Mouse (Mus musculus): Measurements from ENCODE around the gene Fam167b. TPM values are rescaled to one million over a fixed set of nuclear protein-coding genes. Genes with fewer than 3 reads are reported as not detected.
"Not testable (repeated sequence)": the region's sequence is repeated elsewhere in the genome, so short reads cannot be mapped to it uniquely, and the experiment has no call there.

Fam167b gene
- polyA plus RNA-seq, 1 experiment from 2014 or later = 0.92 TPM

DNA sequence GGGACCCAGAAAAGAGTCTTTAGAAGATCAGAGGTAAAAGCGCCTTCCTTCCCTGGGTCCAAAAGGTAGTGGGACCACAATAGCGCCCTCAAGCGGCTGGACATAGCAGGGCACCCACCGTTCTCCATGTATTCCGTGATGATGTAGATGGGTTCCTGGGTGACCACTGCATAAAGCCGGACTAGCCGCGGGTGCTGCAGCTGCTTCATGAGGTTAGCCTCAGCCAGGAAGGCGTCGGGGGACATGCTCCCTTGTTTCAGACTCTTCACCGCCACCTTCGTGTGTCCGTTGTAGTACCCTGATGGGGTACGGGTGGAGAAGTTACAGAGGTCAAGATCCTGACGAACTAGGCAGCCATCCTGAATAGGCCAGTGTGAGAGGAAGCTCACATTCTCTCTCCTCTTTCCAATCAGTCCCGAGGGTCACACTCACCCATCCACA is 22.9 kb downstream of the Fam167b start:
- Histone ChIP-seq H3K4me3 (replicated peaks) (peak overlapping the region; percentile 48), H3K9me3 (no peaks in the 10 kb centered on the region), H3K9ac (peak overlapping the region; percentile 52), H3K27ac (no peak overlapping the region; the same call in 1 of the 2 replicates), H3K36me3 (replicated peaks) (no peaks in the 10 kb centered on the region), H3K27me3 (peaks cover 12% of the 10 kb centered on the region; the same call in 1 of the 2 replicates), H3K4me1 (peaks cover 14% of the 10 kb centered on the region), H3K4me2 (peak overlapping the region; percentile 77)
- ATAC-seq (ENCODE audit: low FRiP score) = peak; percentile 40; the same call in 1 of the 2 replicates
- 3% methylated on average over 16 of the region's 16 CpGs for WGBS

- not testable (repeated sequence) for H3K4me3 ChIP-seq (replicated peaks); H3K36me3 ChIP-seq (replicated peaks); H3K27ac ChIP-seq; ATAC-seq (ENCODE audit: low FRiP score); H3K4me2 ChIP-seq; H3K9ac ChIP-seq; H3K9me3 ChIP-seq
- 77% methylated on average over 4 of the region's 6 CpGs for WGBS
- peaks cover 14% of the 10 kb centered on the region for H3K4me1 ChIP-seq
- H3K27me3 ChIP-seq = peaks cover 12% of the 10 kb centered on the region; the same call in 1 of the 2 replicates
These were observed 23.8 kb downstream of the Fam167b start for GRCm38 (mm10) chr4:129554512-129554911.

DNA sequence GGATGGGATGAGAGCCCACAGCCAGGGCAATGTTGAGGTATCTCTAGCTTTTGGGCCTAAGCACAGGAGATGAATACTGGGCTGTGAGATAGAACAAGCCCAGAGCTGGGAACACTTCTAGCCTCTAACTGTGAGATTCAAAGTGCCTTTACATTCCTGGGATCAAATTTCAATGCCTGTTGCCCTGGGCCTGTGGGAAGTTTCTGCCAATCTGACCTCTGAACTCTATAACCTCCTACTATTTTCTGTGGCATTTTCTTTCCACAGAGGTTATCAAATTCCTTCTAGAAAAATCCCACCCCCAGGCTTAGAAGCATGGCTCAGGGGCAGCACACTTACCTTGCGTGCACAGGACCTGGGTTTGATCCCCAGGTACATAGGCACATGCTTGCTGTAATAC is 28.1 kb downstream of the Fam167b start:
- 85% methylated on average over 1 of the region's 1 CpGs for WGBS
- Histone ChIP-seq H3K9ac (no peak overlapping the region), H3K4me1 (peaks cover under 1% of the 10 kb centered on the region)

GRCm38 (mm10) chr4:129549306-129549705 is 29.0 kb downstream of the Fam167b start:
- 88% methylated on average over 2 of the region's 2 CpGs for WGBS
- Histone ChIP-seq H3K27me3 (no peaks in the 10 kb centered on the region), H3K9me3 (no peaks in the 10 kb centered on the region), H3K4me3 (replicated peaks) (no peak overlapping the region), H3K9ac (no peak overlapping the region), H3K36me3 (replicated peaks) (no peaks in the 10 kb centered on the region), H3K4me1 (no peaks in the 10 kb centered on the region), H3K4me2 (no peak overlapping the region), H3K27ac (no peak overlapping the region)
- ATAC-seq (ENCODE audit: low FRiP score) = no peak

More for the DNA sequence above, 28.1 kb downstream of the Fam167b start:
- ATAC-seq (ENCODE audit: low FRiP score) = no peak
- Histone ChIP-seq H3K4me3 (replicated peaks) (no peak overlapping the region), H3K36me3 (replicated peaks) (no peaks in the 10 kb centered on the region), H3K4me2 (no peak overlapping the region), H3K9me3 (no peaks in the 10 kb centered on the region), H3K27me3 (no peaks in the 10 kb centered on the region), H3K27ac (no peak overlapping the region)

DNA sequence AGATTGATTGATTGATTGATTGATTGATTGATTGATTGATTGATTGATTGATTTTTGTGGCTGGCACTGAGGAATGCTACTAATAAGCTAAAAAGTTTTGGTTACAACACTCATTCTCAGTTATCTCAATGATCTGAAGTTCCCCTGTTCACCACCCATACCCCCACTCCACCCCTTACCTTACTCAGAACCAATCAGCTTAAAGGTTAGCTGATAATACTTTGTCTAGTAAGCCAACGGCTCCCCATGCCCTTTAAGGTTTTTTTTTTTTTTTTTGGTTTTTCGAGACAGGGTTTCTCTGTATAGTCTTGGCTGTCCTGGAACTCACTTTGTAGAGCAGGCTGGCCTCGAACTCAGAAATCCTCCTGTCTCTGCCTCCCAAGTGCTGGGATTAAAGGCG is 30.7 kb downstream of the Fam167b start:
- H3K9ac ChIP-seq; H3K36me3 ChIP-seq (replicated peaks); H3K4me3 ChIP-seq (replicated peaks); H3K4me1 ChIP-seq; ATAC-seq (ENCODE audit: low FRiP score); H3K27me3 ChIP-seq; H3K27ac ChIP-seq; H3K9me3 ChIP-seq; H3K4me2 ChIP-seq: not testable (repeated sequence)
- whole genome bisulfite sequencing = 88% methylated on average over 4 of the region's 4 CpGs

DNA sequence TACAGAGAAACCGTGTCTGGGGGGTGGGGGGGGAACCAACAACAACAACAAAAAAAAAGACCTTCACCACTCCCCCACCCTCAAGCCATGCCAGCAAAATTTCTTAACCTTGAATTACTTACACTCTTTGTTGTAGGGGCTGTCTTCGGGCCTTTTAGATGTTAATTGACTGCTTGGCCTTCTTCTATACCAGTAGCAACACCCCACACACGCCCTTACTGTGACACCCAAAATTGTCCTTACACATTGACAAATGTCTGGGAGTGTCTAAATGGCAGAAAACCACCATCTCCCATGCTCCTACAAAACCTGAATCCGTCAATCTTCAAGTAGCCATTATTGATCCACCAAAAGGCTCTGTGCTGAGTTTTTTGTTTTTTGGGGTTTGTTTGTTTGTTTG is 34.2 kb downstream of the Fam167b start:
- Histone ChIP-seq H3K4me1 (peaks cover 22% of the 10 kb centered on the region), H3K9ac (no peak overlapping the region), H3K4me3 (replicated peaks) (no peak overlapping the region), H3K9me3 (no peaks in the 10 kb centered on the region), H3K27ac (no peak overlapping the region), H3K27me3 (no peaks in the 10 kb centered on the region), H3K4me2 (no peak overlapping the region), H3K36me3 (replicated peaks) (peaks cover 9% of the 10 kb centered on the region)
- 88% methylated on average over 4 of the region's 4 CpGs for WGBS
- no peak for ATAC-seq (ENCODE audit: low FRiP score)

GRCm38 (mm10) chr4:129542592-129543141 is 35.7 kb downstream of the Fam167b start, which contains the start of gene Hdac1:
Gene Hdac1 (minus strand): TSS chr4:129542713.
- Histone ChIP-seq H3K27me3 (no peaks in the 10 kb centered on the region), H3K27ac (peak within 1 kb of the TSS; percentile 88), H3K4me1 (peaks cover 22% of the 10 kb centered on the region), H3K9ac (peak within 1 kb of the TSS; percentile 83), H3K9me3 (no peaks in the 10 kb centered on the region), H3K4me2 (peak within 1 kb of the TSS; percentile 85), H3K36me3 (replicated peaks) (peaks cover 19% of the 10 kb centered on the region), H3K4me3 (replicated peaks) (peak within 1 kb of the TSS; percentile 77)
- peak; percentile 100 for ATAC-seq (ENCODE audit: low FRiP score)
- WGBS = under 1% methylated on average over 45 of the region's 46 CpGs

DNA sequence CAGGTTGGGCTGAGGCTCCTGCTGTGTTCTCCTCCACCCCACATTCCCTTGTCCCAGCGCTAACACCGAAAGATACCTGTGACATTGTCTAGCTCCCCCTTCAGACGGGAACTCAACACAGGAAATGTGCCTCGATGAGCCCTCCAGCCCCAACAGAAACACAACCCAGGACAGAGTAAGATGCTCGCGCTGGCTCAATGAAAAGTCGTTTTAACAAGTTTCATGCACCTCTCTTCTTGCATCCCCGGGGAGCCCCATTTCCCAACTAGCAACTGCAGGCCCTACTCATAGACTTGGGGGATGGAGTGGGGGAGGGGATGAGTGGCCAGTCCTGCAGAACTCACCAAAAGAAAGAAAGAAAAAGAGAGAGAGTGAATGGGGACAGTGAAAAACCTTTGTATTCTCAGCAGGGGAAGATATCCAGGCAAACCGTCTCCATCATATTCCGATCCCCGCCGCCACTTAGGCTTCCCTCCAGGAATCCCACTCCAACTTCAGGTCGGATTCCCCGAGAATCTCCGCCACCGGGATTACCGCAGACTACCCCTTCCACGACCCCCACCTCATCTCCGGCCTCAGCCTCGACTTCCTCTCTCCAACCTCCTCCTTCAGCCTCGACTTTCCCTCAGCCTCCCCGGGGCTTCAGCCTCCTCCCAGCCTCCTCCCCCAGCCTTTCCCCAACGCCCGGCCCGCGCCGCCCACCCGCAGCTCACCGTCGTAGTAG is 36.3 kb downstream of the Fam167b start:
- under 1% methylated on average over 30 of the region's 30 CpGs for WGBS
- peak overlapping the region; percentile 83 for H3K9ac ChIP-seq
- H3K4me2 ChIP-seq = peak overlapping the region; percentile 85
- H3K4me3 ChIP-seq (replicated peaks) = peak overlapping the region; percentile 77
- H3K9me3 ChIP-seq = no peaks in the 10 kb centered on the region
- peaks cover 25% of the 10 kb centered on the region for H3K36me3 ChIP-seq (replicated peaks)
- H3K27me3 ChIP-seq = no peaks in the 10 kb centered on the region
- H3K4me1 ChIP-seq = peaks cover 22% of the 10 kb centered on the region
- peak overlapping the region; percentile 88 for H3K27ac ChIP-seq
- peak; percentile 25; the same call in 1 of the 2 replicates for ATAC-seq (ENCODE audit: low FRiP score)

DNA sequence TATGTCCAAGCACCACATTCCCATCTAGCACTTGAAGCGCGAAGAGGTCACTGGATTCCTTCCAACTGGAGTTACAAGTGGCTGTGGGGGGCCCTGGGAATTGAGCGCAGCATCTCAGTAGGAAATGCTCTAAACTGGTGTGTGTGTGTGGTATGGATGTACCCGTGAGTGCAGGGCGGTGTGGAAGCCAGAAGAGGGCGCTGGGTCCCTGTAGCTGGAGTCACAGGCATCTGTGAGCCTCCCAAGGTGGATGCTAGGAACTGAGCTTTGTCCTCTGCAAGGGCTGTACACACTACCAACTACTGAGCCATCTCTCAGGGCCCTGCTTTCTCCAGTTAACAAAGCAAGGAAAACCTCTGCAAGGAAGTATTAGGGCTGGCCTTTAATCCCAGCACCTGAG is 38.3 kb downstream of the Fam167b start:
- no peak for ATAC-seq (ENCODE audit: low FRiP score)
- H3K9ac ChIP-seq = no peak overlapping the region
- no peaks in the 10 kb centered on the region for H3K27me3 ChIP-seq
- H3K9me3 ChIP-seq = no peaks in the 10 kb centered on the region
- H3K4me2 ChIP-seq = no peak overlapping the region
- H3K27ac ChIP-seq = no peak overlapping the region
- H3K4me1 ChIP-seq = peaks cover 22% of the 10 kb centered on the region
- H3K36me3 ChIP-seq (replicated peaks) = peaks cover 41% of the 10 kb centered on the region
- H3K4me3 ChIP-seq (replicated peaks) = no peak overlapping the region
- 91% methylated on average over 6 of the region's 6 CpGs for WGBS

DNA sequence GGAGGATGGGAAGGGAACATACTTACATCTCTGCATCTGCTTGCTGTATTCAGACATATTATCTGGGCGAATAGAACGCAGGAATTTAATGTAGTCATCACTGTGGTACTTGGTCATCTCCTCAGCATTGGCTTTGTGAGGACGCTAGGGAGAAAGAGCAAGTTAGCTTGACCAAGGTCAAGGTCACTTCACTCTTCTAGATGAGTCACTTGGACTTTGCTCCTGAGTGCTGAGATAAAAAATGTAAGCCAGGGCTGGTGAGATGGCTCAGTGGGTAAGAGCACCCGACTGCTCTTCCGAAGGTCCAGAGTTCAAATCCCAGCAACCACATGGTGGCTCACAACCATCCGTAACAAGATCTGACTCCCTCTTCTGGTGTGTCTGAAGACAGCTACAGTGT is 49.4 kb downstream of the Fam167b start:
- not testable (repeated sequence) for H3K9ac ChIP-seq; ATAC-seq (ENCODE audit: low FRiP score); H3K4me2 ChIP-seq; H3K9me3 ChIP-seq; H3K27ac ChIP-seq; H3K4me3 ChIP-seq (replicated peaks); H3K4me1 ChIP-seq; H3K27me3 ChIP-seq
- WGBS = 92% methylated on average over 6 of the region's 6 CpGs
- peaks cover 86% of the 10 kb centered on the region for H3K36me3 ChIP-seq (replicated peaks)
